Mouse (Mus musculus) right cerebral cortex, postnatal 14 days (tissue): ENCODE measurements around the gene Defb36.
A peak's percentile ranks its signal among the peaks of the same experiment; 100 is the strongest.

Source experiments
- DNase-seq: peaks from one replicate; pipeline ENCODE4 v3.0.0; 2022

Gene Defb36

DNA sequence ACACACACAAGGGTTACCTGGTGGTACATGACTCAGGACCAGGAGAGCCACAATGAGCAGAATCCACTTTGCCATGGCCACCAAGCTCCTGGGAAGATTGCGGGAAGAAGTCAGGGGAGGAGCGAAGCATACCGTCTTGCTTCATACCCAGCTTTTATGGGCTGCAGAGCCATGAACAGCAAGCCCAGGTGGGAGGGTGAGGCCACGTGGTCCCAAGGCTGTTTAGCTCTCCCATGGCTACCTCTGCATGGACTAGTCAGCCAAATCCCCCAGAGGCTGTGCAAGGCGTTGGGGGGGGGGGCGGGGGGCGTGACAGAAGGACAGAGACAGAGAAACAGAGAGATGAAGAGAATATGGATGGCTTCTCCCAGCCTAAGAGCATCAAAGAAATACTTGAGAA is 18.8 kb downstream of the Defb36 start, which contains the start of gene Defb25:
Gene Defb25 (minus strand): TSS at position 101 of the 400 bp plus-strand sequence.
- no peak for DNase-seq

DNA sequence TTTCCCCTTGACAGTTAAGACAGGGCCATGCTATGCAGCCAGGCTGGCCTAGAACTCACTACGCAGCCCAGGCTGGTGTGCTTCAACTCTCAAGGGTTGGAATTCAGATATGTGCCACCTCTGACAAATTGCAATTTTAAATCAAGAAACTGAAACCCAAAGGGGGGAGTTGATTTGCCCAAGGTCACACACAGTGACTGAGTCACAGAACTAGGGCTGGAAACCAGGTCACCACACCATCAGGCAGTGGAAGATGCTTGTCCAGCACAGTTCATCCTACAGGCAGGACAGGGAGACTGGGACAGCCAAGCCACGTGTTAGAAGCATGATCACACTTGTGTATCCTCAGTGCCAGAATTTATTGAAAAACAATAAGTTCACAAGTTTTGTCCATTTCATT is 20.4 kb downstream of the Defb36 start:
- DNase-seq: no peak

DNA sequence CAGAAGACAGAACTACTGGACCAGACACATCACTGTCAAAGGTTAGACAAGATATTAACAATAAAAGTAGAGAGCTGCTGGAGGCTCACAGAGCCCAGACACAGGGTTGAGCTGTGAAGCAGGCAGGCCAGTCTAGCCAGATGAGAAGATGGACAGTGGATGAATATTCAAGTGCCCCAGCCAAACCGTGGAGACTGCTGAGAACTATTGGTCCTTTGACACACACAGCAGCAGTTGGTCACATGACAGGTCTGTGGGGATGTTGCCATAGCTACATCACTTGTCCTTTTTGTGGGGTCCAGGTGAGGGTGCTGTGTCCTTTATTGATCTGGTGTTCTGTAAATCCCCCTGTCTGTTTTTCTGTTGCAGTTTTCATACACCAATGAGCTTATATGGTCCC is 21.1 kb downstream of the Defb36 start:
- DNase-seq: no peak

DNA sequence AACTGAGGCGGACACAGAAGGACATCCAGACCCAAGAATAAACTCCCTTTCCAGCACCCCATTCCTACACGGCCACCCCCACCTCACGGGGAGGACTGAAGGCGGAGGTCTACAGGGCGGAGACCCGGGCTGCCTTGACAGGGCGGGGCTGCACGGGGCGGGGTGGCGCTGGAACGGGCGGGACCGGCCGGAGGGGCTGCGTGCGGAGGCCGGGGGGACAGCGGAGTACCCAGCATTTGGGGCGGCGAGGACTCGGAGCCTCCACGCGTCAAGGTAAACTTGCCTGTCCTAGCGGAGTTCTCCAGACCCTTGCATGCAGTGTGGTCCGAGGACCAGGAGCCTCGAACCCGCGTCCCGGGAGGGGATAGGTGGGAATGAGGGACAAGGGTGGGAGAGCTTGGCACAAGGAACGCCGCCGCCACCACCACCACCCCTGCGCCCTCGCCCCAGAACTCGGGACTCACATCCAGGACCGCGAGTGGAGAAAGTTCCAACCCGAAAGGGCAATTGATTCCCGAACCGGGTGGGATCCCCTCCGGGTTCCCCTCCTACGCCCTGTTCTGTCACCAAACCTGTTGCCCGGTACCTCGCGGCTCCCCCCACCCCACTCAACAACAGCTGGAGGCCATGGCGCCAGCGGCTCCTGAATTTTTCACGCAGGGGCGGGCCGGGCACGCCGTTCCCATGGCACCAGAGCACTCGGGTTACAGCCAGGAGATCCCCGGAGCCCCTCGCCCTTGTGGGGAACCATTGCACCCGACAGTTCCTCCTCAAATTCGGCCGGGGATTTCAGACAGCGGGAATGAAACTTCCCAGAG is 22.9 kb downstream of the Defb36 start, which contains the start of gene Rem1:
Gene Rem1 (plus strand): TSS at position 178 of the 818 bp plus-strand sequence.
- no peak for DNase-seq

DNA sequence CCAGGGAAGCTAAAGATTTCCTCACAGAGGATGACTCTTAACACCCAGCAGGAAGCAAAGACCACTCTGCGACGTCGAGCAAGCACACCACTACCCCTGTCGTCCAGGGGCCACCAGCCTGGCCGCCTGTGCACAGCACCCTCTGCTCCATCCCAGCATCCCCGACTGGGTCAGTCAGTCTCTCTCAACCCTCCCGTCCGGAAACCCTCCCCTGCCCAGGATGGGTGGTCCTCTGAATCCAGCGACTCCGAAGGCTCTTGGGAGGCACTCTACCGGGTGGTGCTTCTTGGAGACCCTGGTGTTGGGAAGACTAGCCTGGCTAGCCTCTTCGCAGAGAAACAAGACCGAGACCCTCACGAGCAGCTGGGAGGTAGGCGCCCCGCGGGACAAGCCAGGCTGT is 23.9 kb downstream of the Defb36 start:
- no peak for DNase-seq

DNA sequence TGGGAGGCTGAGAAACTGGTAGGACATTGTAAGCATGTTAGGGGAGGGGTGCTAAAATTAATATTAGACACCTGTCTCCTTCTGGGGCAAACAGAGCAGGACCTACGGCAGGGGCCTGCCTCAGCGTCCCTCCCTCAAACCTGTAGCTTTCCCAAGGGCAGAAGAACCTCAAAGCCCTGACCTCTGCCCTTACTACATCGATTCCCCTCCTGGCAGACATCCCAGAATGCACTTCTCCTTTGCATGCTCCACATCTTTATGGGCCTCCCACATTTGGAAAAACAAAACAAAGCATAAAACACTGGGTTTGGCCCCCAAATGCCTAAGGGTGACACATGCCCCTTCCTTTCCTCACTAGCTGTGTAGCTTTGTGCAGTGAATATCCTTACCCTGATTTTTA is 25.1 kb downstream of the Defb36 start:
- DNase-seq: no peak

DNA sequence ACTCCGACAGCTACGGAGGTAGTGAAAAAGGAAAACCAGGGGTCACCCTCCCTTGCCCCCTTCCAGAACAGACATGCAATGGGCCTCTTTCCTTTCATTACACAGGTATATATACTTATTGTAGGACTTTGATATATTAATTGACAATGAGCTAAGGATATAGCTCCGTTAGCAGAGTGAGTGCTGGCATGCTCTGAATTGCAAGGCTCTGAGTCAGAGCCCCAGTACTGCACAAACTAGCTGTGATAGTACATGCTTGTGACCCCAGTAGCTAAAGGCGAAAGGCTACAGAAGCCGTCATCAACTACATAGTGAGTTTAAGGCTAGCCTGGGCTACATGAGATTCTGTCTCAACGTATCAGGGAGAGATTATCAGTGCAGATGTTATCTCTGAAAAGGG is 25.8 kb downstream of the Defb36 start:
- no peak for DNase-seq

DNA sequence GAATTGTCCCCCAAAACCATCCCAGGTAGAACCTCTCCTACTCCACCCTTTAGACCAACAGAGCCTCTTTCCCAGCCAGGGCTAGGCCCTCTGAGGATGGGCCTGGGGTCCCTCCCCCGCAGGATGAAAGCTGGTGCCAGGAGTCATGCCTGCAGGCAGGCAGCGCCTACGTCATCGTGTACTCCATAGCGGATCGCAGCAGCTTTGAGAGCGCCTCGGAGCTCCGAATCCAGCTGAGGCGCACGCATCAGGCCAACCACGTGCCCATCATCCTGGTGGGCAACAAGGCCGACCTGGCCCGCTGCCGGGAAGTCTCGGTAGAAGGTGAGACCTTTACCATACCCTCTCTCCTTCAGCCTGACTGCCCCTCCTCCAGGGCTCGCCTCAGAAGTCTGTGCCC is 29.2 kb downstream of the Defb36 start:
- no peak for DNase-seq

DNA sequence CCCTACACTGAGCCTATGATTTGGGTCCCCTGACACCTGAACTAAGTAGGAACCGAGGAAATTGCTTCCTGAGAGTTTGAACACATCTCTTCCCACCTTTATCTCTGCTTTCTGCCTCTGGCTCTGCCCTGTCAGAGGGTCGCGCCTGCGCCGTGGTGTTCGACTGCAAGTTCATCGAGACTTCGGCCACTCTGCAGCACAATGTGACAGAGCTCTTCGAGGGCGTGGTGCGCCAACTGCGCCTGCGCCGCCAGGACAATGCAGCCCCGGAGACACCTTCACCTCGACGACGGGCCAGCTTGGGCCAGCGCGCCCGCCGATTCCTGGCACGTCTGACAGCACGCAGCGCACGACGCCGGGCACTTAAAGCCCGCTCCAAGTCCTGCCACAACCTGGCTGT is 30.2 kb downstream of the Defb36 start:
- no peak for DNase-seq

DNA sequence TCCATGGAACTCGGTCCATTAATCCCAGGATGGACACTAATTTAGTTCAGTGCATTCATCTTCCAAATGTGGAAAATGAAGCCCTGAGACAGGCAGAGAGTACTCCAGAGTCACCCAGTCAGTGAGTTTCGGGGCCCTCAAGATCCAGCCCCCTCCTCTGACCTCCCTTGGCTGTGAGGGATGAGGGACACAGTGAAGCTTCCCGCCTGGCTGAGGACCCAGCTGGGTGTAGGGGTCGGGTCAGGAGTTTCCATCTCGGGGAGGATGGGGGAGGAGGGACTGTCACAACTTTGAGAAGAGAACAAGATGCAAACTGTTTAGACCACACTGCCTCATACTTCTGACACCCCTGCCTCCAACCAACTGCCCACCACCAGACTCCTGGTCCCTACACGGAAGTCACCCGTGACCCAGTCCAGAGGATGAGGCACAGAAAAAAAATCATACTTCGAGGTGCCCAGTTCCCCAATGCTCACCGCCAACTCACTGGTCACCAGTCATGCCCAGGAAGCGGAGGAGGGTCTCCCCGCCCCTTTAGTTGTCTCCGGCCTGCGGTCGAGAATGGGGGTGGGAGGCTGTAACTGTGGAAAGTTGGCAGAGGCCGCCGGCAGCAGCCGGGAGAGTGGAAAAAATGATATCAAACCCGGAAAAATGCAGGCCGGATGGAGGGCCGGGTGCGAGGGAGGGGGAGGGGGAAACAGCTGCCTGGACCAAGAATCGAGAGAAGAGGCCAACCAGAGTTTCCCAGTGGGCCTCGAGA is 32.3 kb downstream of the Defb36 start:
- DNase-seq: no peak

DNA sequence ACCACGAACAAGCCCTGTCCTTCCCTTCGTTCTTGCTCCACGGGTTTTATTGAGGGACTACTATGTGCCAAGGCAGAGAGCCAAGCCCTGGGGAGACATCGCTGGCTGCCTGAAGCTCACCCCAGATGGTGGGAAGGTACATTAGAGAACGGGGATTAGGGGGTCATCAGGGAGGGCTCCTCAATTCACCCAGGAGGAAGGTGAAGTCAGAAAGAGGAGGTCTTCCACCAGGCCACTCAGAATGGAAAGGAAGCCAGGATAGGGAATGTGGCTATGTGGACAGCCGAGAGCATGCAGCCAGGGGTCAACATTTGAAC is 32.8 kb downstream of the Defb36 start:
- DNase-seq: no peak

DNA sequence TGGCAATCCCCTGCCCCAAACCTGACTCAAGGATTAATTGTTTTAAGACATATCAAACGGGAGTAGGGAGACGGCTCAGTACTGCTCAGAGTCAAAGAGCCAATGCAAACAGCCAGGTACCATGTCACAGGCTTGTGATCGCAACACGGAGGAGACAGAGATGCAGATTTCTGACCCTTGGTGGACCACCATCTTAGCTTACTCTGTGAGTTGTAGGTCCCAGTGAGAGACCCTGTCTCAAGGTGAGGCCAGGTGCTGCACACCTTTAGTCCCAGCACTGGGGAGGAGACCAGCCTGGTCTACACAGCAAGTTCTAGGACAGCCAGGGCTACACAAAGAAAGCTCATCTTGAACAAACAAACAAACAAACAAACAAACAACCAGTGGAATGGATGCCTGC is 33.3 kb downstream of the Defb36 start:
- no peak for DNase-seq

DNA sequence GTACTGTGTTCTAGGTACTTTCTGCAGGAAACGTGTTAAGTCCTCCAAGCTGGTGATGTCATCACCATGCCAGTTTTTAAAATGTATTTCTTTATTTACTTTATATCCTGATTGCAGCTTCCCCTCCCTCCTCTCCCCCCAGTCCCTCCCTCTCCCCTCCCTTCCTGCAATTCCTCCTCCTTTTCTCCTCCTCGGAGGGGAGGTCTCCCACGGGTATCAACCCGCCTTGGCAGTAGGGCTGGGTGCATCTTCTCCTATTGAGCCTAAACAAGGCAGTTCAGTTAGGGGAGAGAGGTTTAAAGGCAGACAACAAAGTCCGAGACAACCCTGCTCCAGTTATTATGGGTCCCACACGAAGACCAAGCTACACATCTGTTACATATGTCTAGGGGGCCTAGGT is 34.7 kb downstream of the Defb36 start:
- DNase-seq: no peak

DNA sequence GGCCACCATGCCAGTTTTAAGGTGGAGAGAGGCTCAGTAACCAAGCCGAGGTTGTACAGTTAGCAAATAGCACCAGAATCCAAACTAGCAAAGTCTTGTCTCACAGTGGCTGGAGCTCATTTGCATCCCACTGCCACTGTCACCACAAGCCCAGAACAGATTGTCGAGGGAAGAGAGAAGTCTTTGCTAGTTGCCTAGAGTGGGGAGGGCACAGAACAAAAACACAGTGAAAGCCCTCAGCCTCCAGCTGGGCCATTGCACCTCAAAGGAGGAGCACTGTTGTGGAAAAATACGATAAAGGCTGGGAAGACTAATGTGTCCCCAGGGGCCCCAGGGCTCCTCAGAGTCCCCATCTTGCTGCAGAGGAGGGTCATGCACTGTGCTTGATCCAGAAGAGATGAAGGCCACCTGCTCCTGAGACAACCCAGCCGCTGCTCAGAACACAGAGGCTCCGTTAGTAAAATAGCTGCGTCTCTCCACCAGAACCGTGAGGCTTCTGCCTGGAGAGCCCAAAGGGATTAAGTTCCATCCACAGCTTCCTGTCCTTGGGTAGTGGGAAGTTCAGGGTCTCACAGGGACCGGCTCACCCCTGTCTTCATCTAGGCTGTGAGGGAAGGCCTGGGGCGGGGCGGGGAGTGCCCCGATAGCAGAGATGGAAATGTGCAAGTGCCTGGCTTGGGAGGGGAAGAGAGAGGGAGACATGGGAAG is 35.4 kb downstream of the Defb36 start:
- no peak for DNase-seq

DNA sequence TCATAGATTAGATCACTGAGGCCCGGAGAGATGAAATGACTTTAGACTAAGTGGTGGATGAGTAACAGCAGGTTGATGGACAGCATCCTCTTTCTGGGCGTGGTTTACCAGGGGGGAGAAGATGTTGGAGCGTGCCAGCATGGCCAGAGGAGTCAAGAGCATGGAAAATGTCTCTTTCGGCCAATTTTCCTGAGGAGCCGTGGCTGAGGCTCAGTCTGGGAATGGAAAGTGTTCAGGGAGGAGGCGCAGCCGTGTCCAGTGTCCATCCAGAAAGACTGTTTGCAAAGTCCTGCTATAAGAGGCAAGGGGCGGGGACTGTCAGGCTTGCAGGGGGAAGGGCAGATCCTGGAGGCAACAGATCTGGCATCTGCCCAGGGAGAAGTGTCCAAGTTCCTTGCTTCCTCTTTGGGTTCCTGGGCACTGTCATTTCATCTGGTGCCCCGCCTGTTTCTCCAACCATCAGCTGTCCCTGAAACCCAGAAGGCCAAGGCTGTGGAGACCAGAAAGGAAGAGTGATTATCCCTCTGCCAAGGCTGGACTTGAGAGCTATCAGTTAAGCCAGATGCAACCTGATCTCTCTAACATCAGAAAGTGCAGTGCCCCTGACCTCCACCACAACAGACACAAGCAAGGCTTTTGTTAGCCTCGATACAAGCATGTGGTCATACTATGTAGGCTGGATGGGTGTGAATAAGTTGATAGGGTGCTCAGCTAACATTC is 48.9 kb downstream of the Defb36 start:
- no peak for DNase-seq

DNA sequence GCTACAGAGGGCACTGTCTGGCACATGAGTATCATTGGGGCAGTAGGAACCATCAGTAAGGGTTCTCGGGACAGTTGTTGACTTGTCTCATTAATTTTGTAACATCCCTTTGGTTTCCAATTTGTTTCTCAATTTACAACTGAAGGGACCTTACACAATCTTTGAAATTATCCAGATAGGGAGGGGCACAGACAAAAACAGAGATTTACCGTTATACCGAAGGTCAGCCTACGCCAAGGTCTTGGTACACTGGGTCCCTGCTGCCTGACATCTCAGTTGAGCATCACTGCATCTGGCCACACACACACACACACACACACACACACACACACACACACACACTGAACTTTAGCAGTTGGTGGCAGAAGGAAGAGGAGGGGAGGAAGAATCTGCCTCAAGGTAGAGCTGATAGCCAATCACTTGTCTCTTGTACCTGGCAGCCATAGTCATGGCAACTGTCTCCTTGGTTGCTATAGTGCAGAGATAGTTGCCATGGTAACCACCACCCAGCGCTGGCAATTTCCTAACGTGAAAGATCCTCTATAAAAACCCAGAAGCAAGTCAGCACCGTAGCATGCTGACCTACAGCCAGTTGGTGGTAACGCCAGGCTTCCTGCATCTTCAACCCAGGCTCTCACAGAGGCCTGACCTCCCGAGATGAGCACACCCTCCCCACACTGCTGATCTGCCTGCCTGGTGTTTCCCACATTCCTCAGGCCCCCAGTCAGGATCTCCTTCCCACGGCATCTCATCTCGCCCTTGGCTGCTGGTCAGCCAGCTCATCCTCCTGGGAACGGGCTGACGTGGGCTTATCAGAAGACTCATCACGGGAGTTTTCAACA is 50.0 kb downstream of the Defb36 start:
- peak; percentile 54 for DNase-seq

DNA sequence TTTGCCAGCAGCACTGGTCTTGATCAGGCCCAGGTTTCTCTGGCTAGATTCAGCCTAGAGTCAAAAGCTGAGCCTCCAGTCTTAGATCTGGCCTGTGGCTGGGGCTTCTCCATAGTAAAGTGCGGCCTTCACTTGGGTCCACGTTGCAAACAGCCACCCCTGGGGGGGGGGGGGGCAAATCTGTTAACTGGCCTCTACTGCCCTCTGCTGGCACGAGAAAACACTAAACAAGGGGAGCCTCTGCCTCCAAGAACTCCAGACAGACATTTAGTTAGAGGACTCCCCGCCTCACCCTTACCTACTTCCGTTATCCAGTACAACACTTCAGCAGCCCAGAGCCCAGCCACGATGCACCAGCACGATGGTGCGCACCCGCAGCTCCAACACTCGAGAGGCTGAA is 53.3 kb downstream of the Defb36 start:
- peak; percentile 30 for DNase-seq

DNA sequence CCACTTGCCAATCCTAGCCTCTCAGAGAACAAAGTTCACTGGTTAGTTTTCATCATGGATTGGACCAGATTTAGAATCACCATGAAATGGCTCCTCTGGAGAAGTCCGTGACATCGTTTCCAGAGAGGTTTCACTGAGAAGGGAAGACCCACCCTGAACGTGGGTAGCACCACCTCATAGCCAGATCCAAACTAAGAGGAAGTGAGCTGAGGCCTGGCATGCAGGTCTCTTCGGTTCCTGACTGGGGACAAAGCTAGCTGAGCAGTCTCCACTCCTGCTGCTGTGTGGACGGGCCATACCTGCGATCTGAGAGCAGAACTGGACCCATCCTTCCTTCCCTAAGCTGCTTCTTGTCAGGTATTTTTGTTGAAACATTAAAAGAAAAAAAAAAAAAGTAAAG is 57.0 kb downstream of the Defb36 start:
- DNase-seq: no peak
